Mouse (Mus musculus): Measurements from ENCODE around the gene Cdk14.

DNA sequence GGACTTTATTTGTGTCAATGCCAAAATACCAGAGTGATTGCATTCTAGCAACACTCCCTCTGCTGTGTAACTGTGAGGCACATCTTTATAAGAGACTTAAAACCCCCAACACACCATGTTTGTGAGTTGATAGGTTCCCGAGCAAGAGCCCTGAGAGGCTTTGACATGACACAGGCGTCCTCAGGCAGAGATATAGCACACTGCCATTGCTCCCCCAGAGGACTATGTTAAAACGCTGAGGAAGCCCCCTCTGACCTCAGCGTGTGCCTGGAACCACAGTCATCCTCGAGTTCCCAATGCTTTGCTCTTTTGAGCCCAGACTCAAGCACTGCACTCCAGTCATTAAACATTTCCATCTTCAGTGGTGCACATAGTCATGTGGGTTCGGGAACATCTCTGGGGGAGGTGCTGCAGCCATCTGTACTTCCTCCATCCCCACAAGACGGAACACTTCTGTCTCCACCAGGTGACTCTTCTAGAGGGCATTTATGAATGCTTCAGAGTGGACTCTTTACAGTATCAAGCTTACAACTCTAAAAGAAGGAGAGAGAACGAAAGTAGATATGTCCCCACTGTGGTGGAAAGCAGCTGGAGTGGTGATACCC, 488.5 kb downstream of the Cdk14 start:
- TF ChIP-seq CTCF (conservative IDR thresholded peaks at IDR 0.05; ENCODE audit: low read length) (no peak), POU5F1 (IDR thresholded peaks at IDR 0.05; ENCODE audit: borderline replicate concordance, low read length) (no peak)

Measured in E14TG2a.4 (cell line).